Mouse (Mus musculus): ENCODE results near the gene Epyc. TPM values are rescaled to one million over a fixed set of nuclear protein-coding genes. Genes with fewer than 3 reads are reported as not detected.
"Not testable (repeated sequence)": the region's sequence is repeated elsewhere in the genome, so short reads cannot be mapped to it uniquely, and the experiment has no call there.

Gene Epyc
- total and polyA plus RNA-seq, 2 experiments, result 0.09 TPM; not detected in 1

DNA sequence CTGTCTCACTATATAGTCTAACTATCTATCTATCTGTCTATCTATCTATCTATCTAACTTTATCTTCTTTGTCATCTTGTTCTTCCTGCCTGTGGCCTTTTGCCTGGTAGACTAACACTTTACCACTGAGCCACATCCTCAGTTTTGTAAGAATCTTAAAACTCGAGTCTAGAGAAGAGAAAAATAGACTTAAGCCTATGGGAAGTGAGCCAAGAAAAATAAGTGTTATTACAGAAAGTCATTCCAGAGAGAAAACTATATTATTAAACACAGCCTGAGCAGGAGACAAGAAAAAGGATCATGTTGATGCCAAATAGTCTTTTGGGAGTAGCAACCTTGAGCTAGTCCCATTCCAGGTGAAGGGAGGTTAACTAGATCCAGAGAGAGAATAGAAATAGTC is 82.1 kb downstream of the Epyc start:
- TF ChIP-seq POLR2A (IDR thresholded peaks at IDR 0.05; ENCODE audit: extremely low read depth, insufficient read depth, low read length) (no peak), CTCF (IDR thresholded peaks at IDR 0.05; ENCODE audit: low read depth, low read length) (no peak)
- no peak for DNase-seq (ENCODE audit: extremely low read depth, low read depth, low spot score)
- H3K4me3 ChIP-seq (ENCODE audit: insufficient read depth, low read depth, low read length), result no peak overlapping the region
- WGBS, result 35% methylated on average over 1 of the region's 1 CpGs
- H3K79me2 ChIP-seq (ENCODE audit: control insufficient read depth, insufficient read depth, low read length), result no peaks in the 10 kb centered on the region
- no peak overlapping the region for H3K27ac ChIP-seq (replicated peaks; ENCODE audit: insufficient read depth, low read depth, low read length)
- no peaks in the 10 kb centered on the region for H3K4me1 ChIP-seq (ENCODE audit: control insufficient read depth, insufficient read depth, low read length)
- H3K9ac ChIP-seq (ENCODE audit: low read depth, low read length), result no peak overlapping the region
- no peaks in the 10 kb centered on the region for H3K36me3 ChIP-seq (ENCODE audit: control insufficient read depth, insufficient read depth, low read length)
- no peaks in the 10 kb centered on the region for H3K27me3 ChIP-seq (ENCODE audit: control insufficient read depth, insufficient read depth, low read length)

DNA sequence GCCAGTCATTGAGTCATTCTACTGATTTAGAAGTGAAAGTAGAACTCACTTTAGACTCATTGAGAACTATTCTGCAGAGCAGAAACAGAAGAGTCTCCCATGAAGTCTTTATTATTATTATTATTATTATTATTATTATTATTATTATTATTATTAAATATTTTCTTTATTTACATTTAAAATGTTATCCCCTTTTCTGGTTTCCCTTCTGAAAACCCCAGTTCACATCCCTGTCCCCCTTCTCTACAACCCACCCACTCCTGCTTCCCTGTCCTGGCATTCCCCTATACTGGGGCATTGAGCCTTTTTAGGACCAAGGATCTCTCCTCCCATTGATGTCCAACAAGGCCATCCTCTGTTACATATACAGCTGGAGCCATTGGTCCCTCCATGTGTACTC is 82.8 kb downstream of the Epyc start, which contains the start of gene C030005K15Rik:
TSS of gene C030005K15Rik (minus strand) at position 101 of the 400 bp plus-strand sequence.
- H3K79me2 ChIP-seq (ENCODE audit: control insufficient read depth, insufficient read depth, low read length); H3K27me3 ChIP-seq (ENCODE audit: control insufficient read depth, insufficient read depth, low read length); H3K4me1 ChIP-seq (ENCODE audit: control insufficient read depth, insufficient read depth, low read length); H3K27ac ChIP-seq (replicated peaks; ENCODE audit: insufficient read depth, low read depth, low read length); DNase-seq (ENCODE audit: extremely low read depth, low read depth, low spot score); H3K36me3 ChIP-seq (ENCODE audit: control insufficient read depth, insufficient read depth, low read length); H3K9ac ChIP-seq (ENCODE audit: low read depth, low read length); H3K4me3 ChIP-seq (ENCODE audit: insufficient read depth, low read depth, low read length): not testable (repeated sequence)

Other genes with a start within 250 kb of the Epyc start
- gene Dcn, start 164.5 kb upstream of the Epyc start, total RNA-seq (2014; rRNA removed), result 182 and 187 TPM in 2 replicates
- gene Dcn, start 164.5 kb upstream of the Epyc start, polyA plus RNA-seq (2012; rRNA removed), result 78.1 and 90.9 TPM in 2 replicates
- gene Lum, start 78.9 kb upstream of the Epyc start, total RNA-seq (2014; rRNA removed), result 8.1 and 10.2 TPM in 2 replicates
- gene Lum, start 78.9 kb upstream of the Epyc start, polyA plus RNA-seq (2012; rRNA removed), result 2.4 and 3.4 TPM in 2 replicates
- gene Kera, start 37.2 kb upstream of the Epyc start, total RNA-seq (2014; rRNA removed), result not detected in 2 replicates
- not detected in 2 replicates for gene Kera, start 37.2 kb upstream of the Epyc start, polyA plus RNA-seq (2012; rRNA removed)
- gene Ccer1, start 49.0 kb downstream of the Epyc start, total RNA-seq (2014; rRNA removed), result not detected in 2 replicates
- gene Ccer1, start 49.0 kb downstream of the Epyc start, polyA plus RNA-seq (2012; rRNA removed), result not detected in 2 replicates
- gene C030005K15Rik, start 82.7 kb downstream of the Epyc start, total RNA-seq (2014; rRNA removed), result not detected in 2 replicates
- gene C030005K15Rik, start 82.7 kb downstream of the Epyc start, polyA plus RNA-seq (2012; rRNA removed), result not detected in 2 replicates